Mouse (Mus musculus) lung, postnatal 10 days (tissue): ENCODE results near the gene Il9r.
"Not testable (repeated sequence)": the region's sequence is repeated elsewhere in the genome, so short reads cannot be mapped to it uniquely, and the experiment has no call there.

ENCODE experiments used
- DNase-seq: peaks from one replicate; pipeline ENCODE4 v3.0.0; 2021

The Il9r gene

GRCm38 (mm10) chr11:32226124-32226871, 26.2 kb upstream of the Il9r start, which contains the start of gene Mpg:
TSS of gene Mpg (plus strand) at chr11:32226505.
- peak; percentile 92 for DNase-seq

- DNase-seq = peak; percentile 62
Measured at GRCm38 (mm10) chr11:32225222-32226104, 25.4 kb upstream of the Il9r start.

- DNase-seq = peak; percentile 96
Measured at GRCm38 (mm10) chr11:32224468-32225139, 24.5 kb upstream of the Il9r start.

- DNase-seq = no peak
Measured at GRCm38 (mm10) chr11:32223297-32223967, 23.4 kb upstream of the Il9r start.

GRCm38 (mm10) chr11:32222570-32223194, 22.6 kb upstream of the Il9r start:
- DNase-seq = peak; percentile 51

GRCm38 (mm10) chr11:32221951-32222409, 21.9 kb upstream of the Il9r start, which contains the start of gene Rhbdf1:
TSS of gene Rhbdf1 (minus strand) at chr11:32222300.
- DNase-seq = peak; percentile 83

- DNase-seq = peak; percentile 89
Measured at GRCm38 (mm10) chr11:32221225-32221950, 21.3 kb upstream of the Il9r start.

- no peak for DNase-seq
Measured at GRCm38 (mm10) chr11:32220607-32221224, 20.6 kb upstream of the Il9r start.

- DNase-seq = no peak
Measured at GRCm38 (mm10) chr11:32219287-32219686, 19.2 kb upstream of the Il9r start.

GRCm38 (mm10) chr11:32218501-32219050, 18.5 kb upstream of the Il9r start:
- DNase-seq = no peak

GRCm38 (mm10) chr11:32216851-32217250, 16.8 kb upstream of the Il9r start:
- peak; percentile 82 for DNase-seq

GRCm38 (mm10) chr11:32215372-32216162, 15.5 kb upstream of the Il9r start:
- peak; percentile 26 for DNase-seq

- DNase-seq = no peak
Measured at GRCm38 (mm10) chr11:32210623-32211022, 10.5 kb upstream of the Il9r start.

- peak; percentile 98 for DNase-seq
Measured at GRCm38 (mm10) chr11:32205058-32205873, 5.2 kb upstream of the Il9r start, which contains the start of gene Snrnp25. TSS of gene Snrnp25 (plus strand) at chr11:32205415.

GRCm38 (mm10) chr11:32201922-32202685, 2.0 kb upstream of the Il9r start:
- DNase-seq = no peak

- not testable (repeated sequence) for DNase-seq
Measured at GRCm38 (mm10) chr11:32200992-32201391, 913 bp upstream of the Il9r start.

GRCm38 (mm10) chr11:32199230-32199629, 849 bp downstream of the Il9r start:
- no peak for DNase-seq
